Mouse (Mus musculus) olfactory bulb, adult 2 months (tissue): Measurements from ENCODE around the gene Aplp2.

Experiments used
- CTCF ChIP-seq: fragments of 200-500 bp; IDR thresholded peaks from 2 replicates; pipeline ENCODE4 v1.5.1; 2012; ENCODE audit warnings: low read depth, mild to moderate bottlenecking, low read length, moderate library complexity; ENCODE audit not compliant: insufficient read depth
- POLR2A ChIP-seq: fragments of 200-500 bp; IDR thresholded peaks from 2 replicates; pipeline ENCODE4 v1.6.1; 2012; ENCODE audit warnings: mild to moderate bottlenecking, low read depth, low read length, moderate library complexity; ENCODE audit not compliant: insufficient read depth

DNA sequence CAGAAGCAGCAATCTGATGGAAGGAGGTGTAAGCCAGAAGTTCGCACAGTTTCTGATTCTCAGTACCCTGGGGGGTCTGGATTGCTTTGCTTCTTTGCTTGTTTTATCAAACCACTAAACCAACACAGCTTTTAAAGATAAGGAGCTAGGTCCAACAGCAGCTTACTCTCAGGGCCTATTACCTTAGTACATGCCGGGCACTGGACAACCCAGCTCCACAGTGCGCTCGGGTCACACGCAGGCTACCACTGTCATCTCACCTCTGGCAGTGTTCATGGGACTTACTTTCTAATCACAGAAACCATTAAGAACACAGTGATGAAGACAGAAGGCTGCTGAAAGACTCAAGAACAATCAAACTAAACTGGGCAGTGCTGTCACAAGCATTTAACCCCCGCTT lies 36.3 kb downstream of the Aplp2 start:
- no peak for TF ChIP-seq POLR2A
- no peak for TF ChIP-seq CTCF
